Mouse (Mus musculus) forebrain, embryonic 16.5 days (tissue): Measurements from ENCODE around the gene Bcl2. TPM values are rescaled to one million over a fixed set of nuclear protein-coding genes. Genes with fewer than 3 reads are reported as not detected.

Experiments
- ATAC-seq: fragments of 200-750 bp; cut with Nextera tagmentation; 2 replicates; pipeline ENCODE4 v1.8.0; 2017; ENCODE audit warnings: mild to moderate bottlenecking, moderate library complexity
- H3K27ac ChIP-seq: fragments of 300-500 bp; sonication (generic); 2 replicates; pipeline ENCODE4 v1.5.1; 2014; ENCODE audit warnings: low read length, control low read depth
- H3K27me3 ChIP-seq: fragments of 300-500 bp; sonication (generic); replicated peaks from 2 replicates; pipeline ENCODE4 v1.6.1; 2014; ENCODE audit warnings: low read length; ENCODE audit not compliant: control insufficient read depth, insufficient read depth
- H3K36me3 ChIP-seq: fragments of 300-500 bp; sonication (generic); 2 replicates; pipeline ENCODE4 v1.6.1; 2014; ENCODE audit not compliant: control insufficient read depth, insufficient read depth
- H3K4me1 ChIP-seq: fragments of 300-500 bp; sonication (generic); replicated peaks from 2 replicates; pipeline ENCODE4 v1.6.1; 2014; ENCODE audit warnings: low read length; ENCODE audit not compliant: control insufficient read depth, insufficient read depth
- H3K4me2 ChIP-seq: fragments of 300-500 bp; sonication (generic); 2 replicates; pipeline ENCODE4 v1.6.1; 2014; ENCODE audit warnings: mild to moderate bottlenecking, low read length, control low read depth
- H3K4me3 ChIP-seq: fragments of 300-500 bp; sonication (generic); replicated peaks from 2 replicates; pipeline ENCODE4 v1.5.1; 2014; ENCODE audit warnings: mild to moderate bottlenecking, low read length, control low read depth
- H3K9ac ChIP-seq: fragments of 300-500 bp; sonication (generic); replicated peaks from 2 replicates; pipeline ENCODE4 v1.6.1; 2014; ENCODE audit warnings: low read depth, low read length, control low read depth
- H3K9me3 ChIP-seq: fragments of 300-500 bp; sonication (generic); 2 replicates; pipeline ENCODE4 v1.6.1; 2016; ENCODE audit warnings: low read length; ENCODE audit not compliant: control insufficient read depth
- WGBS: fragments of 180-500 bp; shearing (Covaris S2); extraction: QIAGEN DNeasy Blood & Tissue Kit; methylation state at CpG from one replicate; pipeline ENCODE4 v1.1.7; 2014; 5-methylcytosine and 5-hydroxymethylcytosine counted together
- polyA plus RNA-seq: library from polyadenylated mRNA; unstranded; fragments of >200 nt; fragmentation: Nextera tagmentation; extraction: Ambion mirVana; gene quantifications from 2 replicates; pipeline ENCODE4 v1.2.1, GENCODE M21; 2015

The Bcl2 gene
- polyA plus RNA-seq, result 13.5 and 13.7 TPM in 2 replicates

DNA sequence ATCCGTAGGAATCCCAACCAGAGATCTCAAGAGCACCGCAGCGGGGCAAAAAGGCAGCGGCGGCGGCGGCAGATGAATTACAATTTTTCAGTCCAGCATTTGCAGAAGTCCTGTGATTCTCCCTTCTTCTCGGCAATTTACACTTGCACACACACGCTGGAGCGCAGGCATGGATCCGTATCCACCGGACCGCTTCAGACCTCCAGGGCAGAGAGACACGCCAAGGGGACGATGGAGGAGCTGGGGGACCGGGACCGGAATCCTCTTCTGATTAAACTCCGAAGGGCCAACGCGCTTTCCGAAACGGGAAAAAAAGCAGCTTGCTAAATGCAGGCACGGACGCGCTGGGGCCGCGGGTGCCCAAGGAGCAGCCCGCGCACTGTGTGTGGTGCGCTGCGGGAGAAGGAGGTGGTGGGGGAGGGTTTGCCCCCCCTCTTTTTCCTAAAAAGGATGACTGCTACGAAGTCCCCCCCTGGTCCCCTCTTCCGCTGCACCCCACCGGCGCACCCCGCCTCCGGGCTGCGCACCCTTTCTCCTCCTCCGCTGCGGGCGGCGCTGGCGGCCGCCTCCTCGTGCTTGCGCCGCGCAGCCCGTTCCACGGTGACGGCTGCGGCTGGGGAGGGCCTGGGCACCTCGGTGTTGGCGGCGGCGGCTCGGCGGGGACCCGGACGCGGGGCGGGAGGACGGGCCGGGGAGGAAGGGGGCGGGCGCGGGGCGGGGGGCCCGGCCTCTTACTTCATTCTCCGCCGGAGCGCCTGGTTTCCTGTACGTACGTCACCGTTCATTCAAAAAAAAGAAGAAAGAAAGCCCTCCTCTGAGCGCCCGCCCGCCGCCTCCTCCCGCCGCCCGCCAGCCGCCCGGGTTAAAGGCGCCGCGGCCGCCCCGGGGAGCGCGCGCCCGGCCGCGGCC, at the start of gene Bcl2:
Bcl2 (minus strand) TSS at position 654 of the 909 bp plus-strand sequence.
- H3K27me3 ChIP-seq, result no peaks in the 10 kb centered on the region
- H3K4me3 ChIP-seq, result peak within 1 kb of the TSS; percentile 62
- H3K4me1 ChIP-seq, result peaks cover 25% of the 10 kb centered on the region
- peak; percentile 87 for ATAC-seq
- H3K9me3 ChIP-seq, result no peaks in the 10 kb centered on the region
- peak within 1 kb of the TSS; percentile 93 for H3K27ac ChIP-seq
- peak within 1 kb of the TSS; percentile 76 for H3K4me2 ChIP-seq
- peak within 1 kb of the TSS; percentile 95 for H3K9ac ChIP-seq
- WGBS, result under 1% methylated on average over 56 of the region's 95 CpGs
- H3K36me3 ChIP-seq, result no peaks in the 10 kb centered on the region

DNA sequence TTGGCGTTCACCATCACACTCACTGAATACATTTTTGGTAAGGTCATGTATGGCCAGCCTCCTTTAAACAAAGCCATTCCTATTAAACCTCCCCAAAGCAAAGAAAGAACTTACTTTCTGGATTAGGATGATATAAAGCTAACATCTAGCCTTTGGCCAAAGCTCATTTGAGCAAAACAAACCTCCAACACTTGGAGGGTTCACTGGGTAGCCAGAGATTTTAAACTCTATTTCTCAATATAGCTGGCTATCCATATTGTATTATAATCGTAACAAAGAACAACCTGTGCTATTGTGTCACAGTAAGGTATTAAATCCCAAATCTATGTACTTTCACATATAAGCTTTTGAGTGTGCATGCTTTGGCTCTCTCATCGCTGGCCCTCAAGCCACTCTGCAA, 46.7 kb upstream of the Bcl2 start:
- 90% methylated on average over 3 of the region's 3 CpGs for WGBS
- Histone ChIP-seq H3K9me3 (no peaks in the 10 kb centered on the region), H3K36me3 (0 out of 2 replicates have a peak, but pooled peaks cover 1% of the 10 kb centered on the region), H3K9ac (no peak overlapping the region), H3K27me3 (no peaks in the 10 kb centered on the region), H3K27ac (no peak overlapping the region), H3K4me1 (peaks cover 14% of the 10 kb centered on the region), H3K4me2 (no peak overlapping the region; the same call in 1 of the 2 replicates), H3K4me3 (no peak overlapping the region)
- ATAC-seq, result no peak

DNA sequence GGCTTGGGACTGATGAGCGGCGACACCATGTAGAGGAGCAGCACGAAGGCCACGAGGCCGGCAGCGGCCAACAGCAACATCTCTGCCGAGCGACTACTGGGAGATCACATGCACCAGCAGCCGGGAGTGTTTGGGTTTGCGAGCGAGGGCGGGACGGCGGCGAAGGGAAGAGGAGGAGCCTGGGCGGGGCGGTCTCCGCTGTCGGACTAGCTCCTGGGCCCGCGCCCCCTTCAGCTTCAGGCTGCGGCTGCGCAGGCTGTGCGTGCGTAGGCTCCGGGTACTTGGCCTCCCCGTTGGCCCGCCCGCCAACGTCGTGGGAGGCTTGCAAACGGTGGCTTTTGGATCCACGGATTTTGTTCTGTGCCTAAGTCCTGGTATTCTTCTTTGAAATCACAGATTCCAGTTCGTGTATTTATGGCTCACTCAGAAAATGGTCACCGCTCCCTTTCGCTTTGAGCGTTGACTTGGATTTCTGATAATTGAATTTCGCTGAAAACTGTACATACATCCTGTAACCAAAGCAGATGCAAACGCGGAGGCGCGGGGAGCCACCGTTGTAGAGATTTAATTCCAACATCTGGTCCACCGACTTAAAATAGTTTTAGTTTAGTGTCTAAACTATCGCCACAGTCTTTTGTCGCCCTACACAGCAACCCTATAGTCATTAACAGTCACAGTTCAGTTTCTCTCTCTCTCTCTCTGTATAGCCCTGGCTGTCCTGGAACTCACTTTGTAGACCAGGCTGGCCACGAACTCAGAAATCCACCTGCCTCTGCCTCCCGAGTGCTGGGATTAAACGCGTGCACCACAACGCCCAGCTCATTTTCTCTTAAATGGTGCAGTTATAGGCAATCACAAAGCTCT, 45.7 kb upstream of the Bcl2 start, which contains the start of gene Kdsr:
Kdsr (minus strand) TSS at position 156 of the 864 bp plus-strand sequence.
- no peaks in the 10 kb centered on the region for H3K36me3 ChIP-seq
- no peaks in the 10 kb centered on the region for H3K9me3 ChIP-seq
- H3K4me2 ChIP-seq, result peak within 1 kb of the TSS; percentile 94
- ATAC-seq, result peak; percentile 99
- peak within 1 kb of the TSS; percentile 85 for H3K27ac ChIP-seq
- peak within 1 kb of the TSS; percentile 77 for H3K9ac ChIP-seq
- H3K27me3 ChIP-seq, result no peaks in the 10 kb centered on the region
- under 1% methylated on average over 51 of the region's 51 CpGs for WGBS
- H3K4me3 ChIP-seq, result peak within 1 kb of the TSS; percentile 59
- H3K4me1 ChIP-seq, result peaks cover 14% of the 10 kb centered on the region

DNA sequence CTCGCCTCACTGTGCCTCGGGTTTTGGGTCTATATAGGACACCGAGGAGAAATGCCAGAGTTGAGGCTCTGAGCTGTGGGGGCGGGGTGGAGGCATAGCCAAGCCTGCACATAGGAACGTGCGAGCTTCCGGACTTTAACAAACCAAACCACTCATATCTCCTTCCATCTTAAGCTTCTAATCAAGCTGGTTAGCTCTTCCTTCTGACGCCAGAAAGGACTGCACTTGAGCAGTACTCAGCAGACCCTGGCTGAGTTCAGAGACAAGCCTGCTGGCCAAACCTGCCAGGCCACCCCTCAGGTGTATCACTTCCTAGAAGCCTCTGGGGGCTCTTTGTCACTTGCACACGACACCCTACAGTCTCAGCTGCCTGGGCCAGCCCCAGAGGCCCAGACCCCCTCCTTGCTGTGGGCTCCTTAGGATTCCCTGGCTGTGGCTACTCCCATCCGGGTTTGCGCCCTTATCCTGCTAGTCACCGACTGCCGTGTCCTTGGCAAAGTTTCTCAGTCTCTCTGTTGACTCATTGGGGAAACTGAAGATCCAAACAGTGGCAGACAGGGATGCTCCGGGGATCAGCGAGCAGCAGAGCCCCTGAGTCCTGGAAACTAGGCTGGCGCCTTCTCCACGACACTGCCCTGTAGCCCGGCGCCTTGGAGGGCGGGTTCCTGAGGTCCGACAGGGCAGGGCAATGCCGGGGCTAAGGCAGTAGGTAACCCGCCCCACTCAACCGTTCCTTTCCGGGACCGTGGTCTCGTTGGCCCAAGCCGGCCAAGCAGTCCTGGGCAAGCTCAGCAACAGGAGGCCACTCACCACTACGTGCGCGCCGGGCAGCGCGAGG, 44.9 kb upstream of the Bcl2 start:
- H3K4me1 ChIP-seq, result peaks cover 14% of the 10 kb centered on the region
- no peaks in the 10 kb centered on the region for H3K9me3 ChIP-seq
- H3K27ac ChIP-seq, result peak overlapping the region; percentile 60
- no peaks in the 10 kb centered on the region for H3K27me3 ChIP-seq
- 5% methylated on average over 34 of the region's 34 CpGs for WGBS
- peak; percentile 7 for ATAC-seq
- peak overlapping the region; percentile 94 for H3K4me2 ChIP-seq
- H3K36me3 ChIP-seq, result no peaks in the 10 kb centered on the region
- peak overlapping the region; percentile 59 for H3K4me3 ChIP-seq
- H3K9ac ChIP-seq, result peak overlapping the region; percentile 77

DNA sequence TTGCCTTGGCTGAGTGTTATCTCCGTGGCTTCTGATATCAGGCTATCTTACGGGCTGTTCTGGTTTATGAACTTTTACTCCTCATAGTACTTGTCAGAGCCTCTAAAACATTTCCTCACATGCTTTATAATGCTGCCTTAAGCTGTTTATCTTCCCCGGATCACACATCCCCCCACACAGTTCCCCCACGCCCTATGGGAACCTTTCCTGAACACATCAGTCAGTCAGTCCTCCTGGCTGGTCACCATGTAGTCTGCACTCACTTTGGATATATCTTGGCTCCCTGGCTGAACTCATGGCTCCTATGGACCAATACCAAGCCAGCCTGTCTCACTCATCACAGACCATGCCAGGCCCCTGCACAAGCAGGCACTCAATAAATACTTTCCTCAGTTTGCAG, 42.6 kb upstream of the Bcl2 start:
- Histone ChIP-seq H3K27ac (no peak overlapping the region), H3K9me3 (no peaks in the 10 kb centered on the region), H3K4me3 (no peak overlapping the region), H3K4me1 (peaks cover 14% of the 10 kb centered on the region), H3K4me2 (no peak overlapping the region), H3K27me3 (no peaks in the 10 kb centered on the region), H3K9ac (no peak overlapping the region), H3K36me3 (no peaks in the 10 kb centered on the region)
- 89% methylated on average over 4 of the region's 4 CpGs for WGBS
- ATAC-seq, result no peak

DNA sequence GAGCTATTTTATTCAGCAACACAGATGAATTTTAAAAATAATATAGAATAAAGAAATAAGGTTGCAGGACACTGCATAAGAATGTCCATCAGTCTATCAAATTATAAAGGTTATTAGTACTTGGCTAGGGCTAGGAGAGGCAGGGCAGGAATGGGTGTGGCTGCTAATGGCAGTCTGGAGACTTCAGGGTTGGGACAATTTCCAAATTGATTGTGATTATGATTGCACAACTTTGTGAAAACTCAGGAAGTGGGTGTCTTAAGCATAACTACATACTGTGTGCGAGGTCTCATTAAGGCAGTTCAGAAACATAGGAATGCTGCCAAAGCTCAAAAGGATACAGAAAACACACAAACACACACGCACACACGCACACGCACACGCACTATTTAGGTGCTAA, 37.9 kb upstream of the Bcl2 start:
- no peak overlapping the region for H3K9ac ChIP-seq
- ATAC-seq, result no peak
- H3K27ac ChIP-seq, result no peak overlapping the region
- no peaks in the 10 kb centered on the region for H3K9me3 ChIP-seq
- 0 out of 2 replicates have a peak, but pooled peaks cover under 1% of the 10 kb centered on the region for H3K36me3 ChIP-seq
- 87% methylated on average over 5 of the region's 5 CpGs for WGBS
- H3K4me2 ChIP-seq, result no peak overlapping the region
- H3K4me1 ChIP-seq, result no peaks in the 10 kb centered on the region
- no peak overlapping the region for H3K4me3 ChIP-seq
- H3K27me3 ChIP-seq, result no peaks in the 10 kb centered on the region

DNA sequence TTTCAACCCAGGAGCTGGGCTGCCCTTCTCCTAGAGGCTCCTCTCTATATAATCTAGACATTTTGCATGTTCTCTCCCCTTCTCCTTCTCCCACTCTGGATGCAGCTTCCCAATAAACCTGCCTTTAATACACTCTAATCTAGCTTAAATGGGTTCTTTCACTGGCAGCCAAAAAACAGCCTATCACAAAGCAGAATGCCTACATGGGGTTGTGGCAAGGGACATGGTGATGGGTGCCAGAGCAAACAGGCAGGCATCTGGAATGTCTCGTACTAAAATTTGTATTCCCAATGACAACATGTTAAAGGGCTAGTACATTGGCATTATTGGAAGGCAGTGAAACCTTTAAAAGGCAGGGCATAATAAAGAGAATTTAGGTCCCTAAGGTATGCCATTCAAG, 36.6 kb upstream of the Bcl2 start:
- Histone ChIP-seq H3K4me3 (no peak overlapping the region), H3K9ac (no peak overlapping the region), H3K36me3 (peaks cover 11% of the 10 kb centered on the region; the same call in 1 of the 2 replicates), H3K4me2 (no peak overlapping the region), H3K9me3 (no peaks in the 10 kb centered on the region), H3K27me3 (no peaks in the 10 kb centered on the region), H3K4me1 (no peaks in the 10 kb centered on the region), H3K27ac (no peak overlapping the region)
- ATAC-seq, result no peak
- 64% methylated on average over 1 of the region's 1 CpGs for WGBS

DNA sequence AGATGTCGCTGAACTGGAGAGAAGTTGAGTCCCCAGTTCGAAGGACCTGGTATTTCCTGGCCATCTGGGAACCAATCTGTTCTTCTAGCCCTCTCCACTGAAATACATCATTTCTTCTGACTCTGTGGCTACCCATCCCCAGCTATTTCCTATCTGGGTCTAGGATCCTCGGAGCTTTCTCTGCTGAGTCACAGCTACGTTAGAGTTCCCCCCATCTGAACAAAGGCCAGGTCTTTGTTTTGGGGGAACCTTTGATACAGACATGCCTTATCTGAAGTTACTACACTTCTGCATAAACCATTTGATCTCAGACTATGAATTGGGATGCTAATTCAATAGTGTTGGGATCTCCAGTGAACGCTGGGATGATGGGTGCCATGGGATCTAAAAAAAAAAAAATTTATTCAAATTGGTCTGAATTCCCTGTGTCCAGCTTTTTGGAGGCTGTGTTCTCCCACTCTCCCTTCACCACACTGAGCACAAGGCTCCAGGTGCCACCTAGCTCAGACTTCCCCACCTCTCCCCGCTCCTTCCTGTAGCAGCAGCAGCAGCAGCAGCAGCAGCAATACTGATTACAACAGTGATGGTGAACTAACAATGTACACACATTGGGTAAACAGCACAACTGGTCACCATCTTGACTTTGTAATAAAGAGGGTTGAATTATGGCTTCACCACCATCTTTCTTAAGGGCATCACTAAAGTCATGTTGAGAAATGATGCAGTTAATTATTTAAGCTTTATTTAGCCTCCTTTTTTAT, 34.7 kb upstream of the Bcl2 start:
- H3K9me3 ChIP-seq, result no peaks in the 10 kb centered on the region
- H3K4me3 ChIP-seq, result no peak overlapping the region
- no peaks in the 10 kb centered on the region for H3K27me3 ChIP-seq
- H3K36me3 ChIP-seq, result peaks cover 14% of the 10 kb centered on the region
- H3K4me2 ChIP-seq, result no peak overlapping the region
- no peak overlapping the region for H3K9ac ChIP-seq
- 91% methylated on average over 6 of the region's 6 CpGs for WGBS
- no peak for ATAC-seq
- no peaks in the 10 kb centered on the region for H3K4me1 ChIP-seq
- H3K27ac ChIP-seq, result no peak overlapping the region
